Mouse (Mus musculus) ES-CJ7 (cell line): ENCODE measurements at regions not wholly inside any gene's neighbourhood (a gene's known extent, or its start where the extent isn't known, plus 50 kb on each side); places are given as distances from the start of the nearest gene placed in this dataset.

Experiments
- DNase-seq: peaks from one replicate; pipeline ENCODE4 v3.0.0; 2011; ENCODE audit warnings: low read depth, low spot score

- no peak for DNase-seq
Measured at GRCm38 (mm10) chr4:32074399-32075296, 110.8 kb downstream of the Map3k7 start.

GRCm38 (mm10) chr4:32076391-32076925 lies 112.6 kb downstream of the Map3k7 start:
- DNase-seq = no peak

- no peak for DNase-seq
Measured at GRCm38 (mm10) chr4:32083456-32083855, 119.6 kb downstream of the Map3k7 start.

- no peak for DNase-seq
Measured at GRCm38 (mm10) chr4:32084250-32084869, 120.5 kb downstream of the Map3k7 start.

GRCm38 (mm10) chr4:32085040-32085439 lies 121.1 kb downstream of the Map3k7 start:
- DNase-seq = no peak

GRCm38 (mm10) chr4:32091086-32091485 lies 127.2 kb downstream of the Map3k7 start:
- DNase-seq = peak; percentile 32

GRCm38 (mm10) chr4:32092320-32093041 lies 128.6 kb downstream of the Map3k7 start:
- no peak for DNase-seq

- DNase-seq = no peak
Measured at GRCm38 (mm10) chr4:32098233-32098632, 134.3 kb downstream of the Map3k7 start.

- no peak for DNase-seq
Measured at GRCm38 (mm10) chr4:32101002-32101401, 137.1 kb downstream of the Map3k7 start.

GRCm38 (mm10) chr4:32106664-32107171 lies 131.9 kb upstream of the Bach2 start:
- DNase-seq = peak; percentile 16

- DNase-seq = no peak
Measured at GRCm38 (mm10) chr4:32122320-32122719, 116.3 kb upstream of the Bach2 start.

GRCm38 (mm10) chr4:32126828-32127227 lies 111.8 kb upstream of the Bach2 start:
- no peak for DNase-seq

GRCm38 (mm10) chr4:32130594-32130993 lies 108.0 kb upstream of the Bach2 start:
- peak; percentile 33 for DNase-seq

GRCm38 (mm10) chr4:32131819-32132218 lies 106.8 kb upstream of the Bach2 start:
- DNase-seq = no peak

- DNase-seq = no peak
Measured at GRCm38 (mm10) chr4:32136151-32136550, 102.5 kb upstream of the Bach2 start.

GRCm38 (mm10) chr4:32137243-32137642 lies 101.4 kb upstream of the Bach2 start:
- DNase-seq = no peak

GRCm38 (mm10) chr4:32137966-32138365 lies 100.6 kb upstream of the Bach2 start:
- DNase-seq = no peak

- DNase-seq = no peak
Measured at GRCm38 (mm10) chr4:32139586-32139985, 99.0 kb upstream of the Bach2 start.

GRCm38 (mm10) chr4:32140068-32140467 lies 98.5 kb upstream of the Bach2 start:
- DNase-seq = no peak

GRCm38 (mm10) chr4:32142198-32142597 lies 96.4 kb upstream of the Bach2 start:
- DNase-seq = no peak

GRCm38 (mm10) chr4:32147146-32147545 lies 91.5 kb upstream of the Bach2 start:
- no peak for DNase-seq

- no peak for DNase-seq
Measured at GRCm38 (mm10) chr4:32148597-32148996, 90.0 kb upstream of the Bach2 start.
